Mouse (Mus musculus): Measurements from ENCODE around the gene Thoc7.

Thoc7 gene

DNA sequence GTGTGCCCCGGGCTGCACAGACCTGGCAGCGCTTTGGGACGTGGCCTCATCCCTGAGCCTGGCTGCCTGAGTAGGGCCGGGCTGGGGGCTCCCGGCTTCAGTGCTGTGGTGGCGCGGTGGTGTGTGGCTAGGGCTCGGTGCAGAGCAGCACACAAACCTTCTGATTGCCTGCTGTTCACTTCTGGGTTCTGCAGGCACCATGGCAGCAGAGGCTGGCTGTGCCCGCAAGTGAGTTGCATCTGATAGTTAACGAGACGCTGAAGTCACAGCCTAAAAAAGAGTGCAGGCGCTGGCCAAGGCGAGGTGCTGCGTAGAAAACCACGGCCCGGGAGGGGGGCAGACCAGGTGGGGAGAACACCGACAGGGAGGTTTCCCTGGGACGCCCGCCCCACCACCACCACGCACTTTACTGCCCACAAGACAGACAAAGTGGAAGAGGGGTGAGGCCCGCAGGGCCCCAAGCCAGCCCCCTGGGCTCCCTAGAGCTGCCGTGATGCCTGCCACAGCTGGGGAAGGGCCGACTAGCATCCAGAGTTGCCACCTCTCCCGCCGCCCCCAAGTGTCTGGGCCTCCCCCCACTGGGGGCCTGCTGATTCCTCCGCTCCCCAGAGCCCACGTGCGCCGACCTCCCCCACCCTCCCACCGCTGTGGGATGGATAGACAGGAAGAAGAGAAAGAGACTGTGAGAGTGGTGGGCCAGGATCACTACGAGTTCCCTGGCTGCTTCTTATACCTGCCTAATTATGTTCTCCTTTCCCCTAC is 28.2 kb downstream of the Thoc7 start:
- DNase-seq (ENCODE audit: low spot score): no peak

DNA sequence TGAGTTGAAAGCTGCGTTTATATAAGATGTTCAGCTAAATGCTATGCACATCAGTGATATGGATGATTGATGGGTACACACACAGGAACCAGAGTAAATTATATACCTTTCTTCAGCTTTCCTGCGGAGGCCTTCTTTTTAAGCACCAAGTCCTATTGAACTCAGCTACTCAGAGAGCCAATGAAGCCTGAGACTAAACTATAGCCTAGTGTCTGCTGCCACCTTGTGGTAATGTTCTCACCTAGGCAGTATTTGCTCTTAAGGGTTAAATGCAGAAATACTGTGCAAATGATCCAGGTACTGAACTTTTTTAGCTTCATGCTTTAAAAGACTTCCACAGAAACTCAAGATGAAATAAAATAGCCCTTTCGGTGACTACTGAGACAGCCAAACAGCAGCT is 44.0 kb downstream of the Thoc7 start:
- DNase-seq (ENCODE audit: low spot score): peak; percentile 55

DNA sequence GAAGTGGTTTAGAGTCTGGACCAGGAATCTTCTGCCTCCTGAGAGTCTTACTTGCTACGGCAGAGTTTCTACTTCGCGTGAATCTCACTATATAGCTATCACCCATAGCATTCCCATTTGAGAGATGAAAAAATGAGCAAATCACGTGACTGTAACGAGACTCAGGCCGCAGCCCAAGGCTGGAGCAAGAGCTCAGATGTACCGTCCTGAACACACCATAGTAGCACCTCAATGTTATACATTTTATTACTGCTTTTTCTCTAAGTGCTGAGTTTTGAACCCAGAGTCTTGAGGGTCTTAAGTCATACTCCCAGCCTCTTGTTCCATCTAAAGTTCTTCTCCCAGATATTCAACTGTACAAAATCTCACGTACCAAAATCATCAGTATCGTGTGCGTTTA is 44.4 kb downstream of the Thoc7 start:
- no peak for DNase-seq (ENCODE audit: low spot score)

DNA sequence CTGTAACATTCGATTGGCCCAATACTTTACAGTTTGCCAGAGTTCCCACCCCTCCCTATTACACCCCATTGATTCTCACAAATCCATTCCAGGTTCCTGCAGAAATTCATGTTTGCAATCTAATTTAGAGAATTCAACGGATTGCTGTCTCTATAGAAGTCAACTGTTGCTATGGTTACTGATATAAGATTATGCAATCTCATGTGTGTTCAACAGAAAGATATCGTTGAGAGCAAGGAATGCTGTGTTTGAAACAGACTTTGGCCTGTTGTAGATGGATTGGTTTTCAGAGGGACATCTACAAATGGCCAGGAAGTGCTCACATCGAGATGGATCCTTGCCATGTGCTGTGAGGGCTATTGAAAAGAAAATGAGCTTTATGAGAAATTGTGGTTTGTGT is 46.4 kb downstream of the Thoc7 start:
- no peak for DNase-seq (ENCODE audit: low spot score)

DNA sequence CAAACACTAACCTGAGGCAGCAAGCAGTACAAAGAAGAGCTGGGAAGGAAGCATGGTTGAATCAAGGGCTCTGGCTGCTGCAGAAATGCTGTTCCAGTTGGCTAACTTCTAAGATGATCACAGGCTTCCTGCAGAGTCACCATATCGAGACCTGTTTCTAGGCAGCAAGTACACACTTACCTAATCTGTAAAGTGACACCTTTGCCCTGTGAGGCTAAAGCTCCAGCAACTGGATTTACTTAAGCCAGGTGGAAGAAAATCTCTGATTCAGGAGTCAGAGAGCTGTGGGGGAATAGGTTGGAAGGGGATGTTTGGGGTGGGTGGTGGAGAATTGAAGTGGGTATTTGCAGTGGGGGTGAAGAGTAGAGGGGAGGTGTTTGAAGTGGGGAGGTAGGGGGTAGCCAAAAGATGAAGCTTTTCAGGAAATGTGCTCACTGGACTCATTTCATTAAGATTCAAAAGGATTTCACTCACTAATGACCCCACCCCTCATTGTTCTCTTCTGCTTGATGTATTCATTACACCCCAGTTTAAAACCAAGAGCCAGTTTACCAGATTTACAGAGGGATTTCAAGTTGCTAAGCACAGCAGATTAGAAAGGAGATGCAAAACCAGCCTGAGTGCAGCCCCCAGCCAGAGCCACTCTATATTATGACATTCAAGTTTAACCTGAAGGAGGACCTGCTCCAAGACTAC is 47.1 kb downstream of the Thoc7 start, which contains the start of gene Gm281:
Gene Gm281, minus strand, starts transcription at position 92 of the 696 bp plus-strand sequence.
- DNase-seq (ENCODE audit: low spot score): no peak

DNA sequence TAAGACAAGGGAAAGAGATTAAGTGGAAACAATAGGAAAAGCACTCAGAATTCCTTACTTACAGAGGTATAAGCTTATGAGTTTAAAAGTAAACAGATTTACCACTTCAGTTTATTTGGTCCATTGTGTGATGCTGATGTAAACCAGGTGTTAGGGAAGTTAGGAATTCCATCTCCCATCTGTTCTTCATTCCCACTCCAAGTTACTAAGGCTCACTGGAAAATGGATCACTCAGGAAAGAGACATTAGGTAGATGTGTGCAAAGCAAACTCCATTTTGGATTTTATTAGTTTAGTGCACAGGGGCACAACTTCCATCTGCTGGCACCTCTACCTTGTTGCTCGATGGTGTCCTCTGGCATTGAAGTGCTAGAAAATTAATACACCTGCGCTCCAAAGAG is 51.5 kb downstream of the Thoc7 start:
- DNase-seq (ENCODE audit: low spot score): no peak

DNA sequence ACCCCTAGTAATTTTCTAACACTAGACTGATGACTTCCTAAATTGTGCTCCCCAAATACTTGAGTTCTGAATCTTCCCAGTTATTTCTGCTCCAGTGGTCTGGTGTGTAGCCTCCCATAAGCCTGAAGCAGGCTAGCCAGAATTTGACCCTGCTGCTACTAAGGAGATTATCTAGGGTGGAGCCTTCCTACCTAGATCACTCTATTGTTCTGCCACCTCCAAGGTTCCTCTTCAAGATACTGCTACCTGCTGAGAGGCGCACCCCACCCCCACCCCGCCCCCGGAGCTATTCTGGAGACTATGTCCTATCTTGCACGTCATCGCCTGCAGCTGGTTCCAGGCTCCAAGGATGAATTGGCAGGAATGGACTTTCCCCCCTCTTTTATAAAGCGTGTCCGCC is 54.5 kb downstream of the Thoc7 start:
- no peak for DNase-seq (ENCODE audit: low spot score)

DNA sequence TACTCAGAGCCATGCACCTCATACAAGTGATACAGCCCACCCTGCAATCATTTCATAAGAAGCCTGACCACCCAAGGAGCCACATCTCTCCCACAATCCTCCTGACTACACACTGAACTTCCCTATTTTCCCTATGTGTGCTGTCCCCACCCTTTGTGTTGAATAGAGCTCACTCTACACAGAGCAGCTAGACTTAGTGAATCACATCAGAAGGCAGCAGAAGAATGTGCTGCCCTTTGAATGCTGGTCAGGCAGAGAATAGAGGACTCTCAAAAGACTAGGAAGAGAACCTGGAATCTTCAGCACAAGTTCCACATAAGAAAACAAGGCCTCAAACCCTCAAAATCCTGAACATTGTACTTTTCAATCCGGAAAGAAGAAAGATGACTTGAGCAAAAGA is 55.2 kb downstream of the Thoc7 start:
- DNase-seq (ENCODE audit: low spot score): no peak

DNA sequence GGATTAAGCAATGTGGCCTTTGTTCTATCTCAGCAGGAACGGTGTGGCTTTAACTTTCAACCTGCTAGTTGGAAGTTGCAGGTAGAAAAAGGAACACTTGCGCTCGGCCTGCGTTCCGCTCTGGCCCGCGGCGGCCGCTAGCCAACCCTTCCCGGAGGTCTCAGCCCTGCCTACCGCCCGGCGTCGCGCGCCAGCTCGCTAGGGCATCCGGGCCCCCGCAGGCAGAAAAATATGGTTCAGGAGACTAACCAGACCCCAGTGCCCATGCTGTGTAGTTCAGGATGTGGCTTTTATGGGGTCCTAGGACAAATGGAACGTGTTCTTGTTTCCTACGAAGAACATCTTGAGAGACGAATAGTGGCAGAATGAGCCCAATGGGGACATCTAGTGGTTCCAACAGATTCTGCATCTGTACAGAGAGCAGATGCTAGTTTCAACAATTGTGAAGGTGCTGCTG is 60.0 kb downstream of the Thoc7 start:
- peak; percentile 22 for DNase-seq (ENCODE audit: low spot score)

Data from urinary bladder, postnatal 14 days (tissue).